Mouse (Mus musculus): ENCODE data around the gene Hcfc2.

DNA sequence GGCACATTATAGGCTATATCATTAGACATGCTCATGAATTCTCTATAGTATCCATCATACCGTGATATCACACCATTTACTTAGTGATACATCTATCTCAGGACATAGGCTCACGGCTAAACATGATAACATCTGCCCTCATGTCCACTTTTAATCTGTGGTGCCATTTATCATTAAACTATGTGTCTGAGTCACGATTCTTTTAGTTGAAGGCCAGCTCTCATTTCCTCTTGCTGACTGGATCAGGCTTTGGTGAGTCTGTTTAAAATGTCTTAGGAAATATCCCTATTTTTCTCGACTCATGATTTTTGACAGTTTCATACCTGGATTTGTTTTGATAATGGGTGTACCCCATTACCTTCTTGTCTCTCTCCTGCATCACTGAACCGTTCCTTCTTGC, at the start of gene Hcfc2:
- no peak for TF ChIP-seq CTCF (conservative IDR thresholded peaks at IDR 0.05; ENCODE audit: low read length)
- no peak for TF ChIP-seq NANOG (IDR thresholded peaks at IDR 0.05; ENCODE audit: borderline replicate concordance, low read length)
